Mouse (Mus musculus) lung, embryonic 16.5 days (tissue): Measurements from ENCODE around the gene Fdx1. TPM values are rescaled to one million over a fixed set of nuclear protein-coding genes. Genes with fewer than 3 reads are reported as not detected.

Experiments
- ATAC-seq: fragments of 200-750 bp; cut with Nextera tagmentation; 2 replicates; pipeline ENCODE4 v1.8.0; 2017; ENCODE audit warnings: low read depth, mild to moderate bottlenecking, moderate library complexity
- H3K27ac ChIP-seq: fragments of 300-500 bp; sonication (generic); 2 replicates; pipeline ENCODE4 v1.5.1; 2014; ENCODE audit warnings: mild to moderate bottlenecking, control low read depth, low read length
- H3K27me3 ChIP-seq: fragments of 300-500 bp; sonication (generic); 2 replicates; pipeline ENCODE4 v1.6.1; 2014; ENCODE audit warnings: low read depth, low read length, mixed read lengths; ENCODE audit not compliant: control insufficient read depth, insufficient read depth
- H3K36me3 ChIP-seq: fragments of 300-500 bp; sonication (generic); 2 replicates; pipeline ENCODE4 v1.6.1; 2014; ENCODE audit warnings: low read length; ENCODE audit not compliant: control insufficient read depth, insufficient read depth
- H3K4me1 ChIP-seq: fragments of 300-500 bp; sonication (generic); replicated peaks from 2 replicates; pipeline ENCODE4 v1.6.1; 2014; ENCODE audit warnings: low read length, mixed read lengths; ENCODE audit not compliant: control insufficient read depth, insufficient read depth
- H3K4me2 ChIP-seq: fragments of 300-500 bp; sonication (generic); 2 replicates; pipeline ENCODE4 v1.6.1; 2014; ENCODE audit warnings: low read depth, low read length, control low read depth
- H3K4me3 ChIP-seq: fragments of 300-500 bp; sonication (generic); 2 replicates; pipeline ENCODE4 v1.5.1; 2014; ENCODE audit warnings: mild to moderate bottlenecking, low read length, control low read depth
- H3K9ac ChIP-seq: fragments of 300-500 bp; sonication (generic); 2 replicates; pipeline ENCODE4 v1.6.1; 2014; ENCODE audit warnings: low read length, control low read depth
- H3K9me3 ChIP-seq: fragments of 300-500 bp; sonication (generic); 2 replicates; pipeline ENCODE4 v1.6.1; 2016; ENCODE audit warnings: low read length; ENCODE audit not compliant: control insufficient read depth
- WGBS: fragments of 180-500 bp; shearing (Covaris S2); extraction: QIAGEN DNeasy Blood & Tissue Kit; methylation state at CpG from one replicate; pipeline ENCODE4 v1.1.7; 2014; 5-methylcytosine and 5-hydroxymethylcytosine counted together
- polyA plus RNA-seq: library from polyadenylated mRNA; unstranded; fragments of >200 nt; fragmentation: Nextera tagmentation; extraction: Ambion mirVana; gene quantifications from 2 replicates; pipeline ENCODE4 v1.2.1, GENCODE M21; 2015

The Fdx1 gene
- polyA plus RNA-seq, 1 experiment from 2014 or later: 115 TPM

DNA sequence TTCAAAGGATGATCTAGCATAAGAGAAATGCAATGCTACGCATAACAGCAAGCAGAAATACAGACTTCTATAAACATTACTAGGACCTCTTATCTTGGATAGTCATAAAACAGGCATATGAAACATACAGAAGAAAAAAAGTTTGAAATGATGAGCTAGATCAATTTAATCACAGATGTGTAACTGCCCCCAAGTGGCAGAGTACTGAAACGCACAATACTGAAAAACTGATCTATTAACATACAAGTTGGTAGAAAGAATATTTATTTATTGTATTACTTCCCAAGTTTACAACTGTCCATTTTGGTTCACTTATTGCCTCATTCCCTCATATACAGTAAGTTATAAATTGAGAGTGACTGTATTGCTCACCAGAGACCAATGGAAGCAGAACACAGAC lies 12.0 kb downstream of the Fdx1 start:
- Histone ChIP-seq H3K27me3 (no peaks in the 10 kb centered on the region), H3K4me2 (no peak overlapping the region), H3K4me1 (no peaks in the 10 kb centered on the region; the same call in 1 of the 2 replicates), H3K36me3 (peaks cover 24% of the 10 kb centered on the region), H3K9ac (no peak overlapping the region), H3K27ac (no peak overlapping the region), H3K9me3 (no peaks in the 10 kb centered on the region), H3K4me3 (no peak overlapping the region)
- peak; percentile 41; the same call in 1 of the 2 replicates for ATAC-seq
- WGBS: 43% methylated on average over 2 of the region's 2 CpGs

DNA sequence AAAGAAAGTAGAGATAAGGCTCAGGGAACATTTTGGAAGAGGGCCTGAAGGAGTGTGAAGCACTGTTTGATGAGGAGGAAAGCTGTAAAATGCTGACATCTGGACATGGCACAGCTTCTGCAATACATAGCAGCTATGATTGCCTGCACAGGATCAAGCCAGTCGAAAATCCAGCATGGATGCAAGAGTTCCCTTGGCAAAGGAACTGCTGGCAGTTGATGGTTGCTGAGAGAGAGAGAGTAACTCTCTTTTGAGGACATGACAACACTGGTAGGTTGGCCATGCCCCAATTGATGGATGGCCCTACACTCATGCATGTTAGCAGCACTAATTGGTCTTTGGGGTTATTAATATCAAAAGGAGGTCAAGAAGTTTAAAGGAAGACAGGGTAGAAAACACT lies 12.7 kb downstream of the Fdx1 start:
- Histone ChIP-seq H3K9me3 (no peaks in the 10 kb centered on the region), H3K4me2 (no peak overlapping the region), H3K9ac (no peak overlapping the region), H3K27me3 (no peaks in the 10 kb centered on the region), H3K4me1 (no peaks in the 10 kb centered on the region; the same call in 1 of the 2 replicates), H3K36me3 (peaks cover 29% of the 10 kb centered on the region), H3K27ac (no peak overlapping the region), H3K4me3 (no peak overlapping the region)
- WGBS: 66% methylated on average over 1 of the region's 1 CpGs
- no peak for ATAC-seq

DNA sequence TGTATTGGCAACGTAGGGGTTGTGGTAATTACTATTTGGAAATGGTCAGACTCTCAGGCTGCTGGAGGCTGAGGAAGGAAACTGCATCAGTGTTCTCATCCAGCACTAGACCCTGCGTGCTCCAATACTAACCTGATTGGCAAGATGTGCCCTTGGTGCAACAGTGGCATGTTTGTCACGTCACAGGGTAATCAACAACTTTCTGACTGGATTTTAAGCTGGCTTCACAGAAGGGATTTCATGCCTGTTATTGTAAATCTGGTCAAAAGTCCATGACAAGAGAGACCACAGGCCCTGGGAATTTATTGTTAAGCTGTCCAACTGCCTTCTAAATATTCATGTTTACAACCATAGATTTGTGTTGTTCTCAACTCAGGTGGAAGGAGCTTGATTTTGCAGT lies 13.1 kb downstream of the Fdx1 start:
- H3K9me3 ChIP-seq: no peaks in the 10 kb centered on the region
- no peaks in the 10 kb centered on the region for H3K27me3 ChIP-seq
- no peak for ATAC-seq
- H3K4me1 ChIP-seq: no peaks in the 10 kb centered on the region; the same call in 1 of the 2 replicates
- no peak overlapping the region for H3K9ac ChIP-seq
- no peak overlapping the region for H3K27ac ChIP-seq
- 86% methylated on average over 3 of the region's 3 CpGs for WGBS
- no peak overlapping the region for H3K4me3 ChIP-seq
- no peak overlapping the region for H3K4me2 ChIP-seq
- peaks cover 25% of the 10 kb centered on the region for H3K36me3 ChIP-seq

DNA sequence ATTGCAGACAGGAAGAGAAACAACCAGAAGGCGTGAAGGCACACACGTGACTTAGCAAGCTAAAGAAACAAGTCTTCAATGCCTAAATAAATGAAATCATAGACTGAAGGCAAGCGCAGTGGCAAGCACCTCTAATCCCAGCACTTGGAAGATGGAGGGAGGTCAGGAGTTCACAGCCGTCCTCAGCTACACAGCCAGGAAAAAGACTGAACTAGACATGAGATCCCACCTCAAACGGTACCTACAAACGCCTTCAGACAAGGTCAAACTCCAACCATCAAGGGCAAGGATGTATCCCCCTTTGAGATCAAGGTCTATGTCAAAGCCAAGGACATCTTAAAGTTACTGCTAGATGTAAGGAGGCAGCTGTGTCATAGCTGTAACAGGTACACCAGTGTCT lies 19.4 kb downstream of the Fdx1 start:
- Histone ChIP-seq H3K36me3 (peaks cover 16% of the 10 kb centered on the region), H3K4me1 (no peaks in the 10 kb centered on the region)
- WGBS: 86% methylated on average over 6 of the region's 6 CpGs

DNA sequence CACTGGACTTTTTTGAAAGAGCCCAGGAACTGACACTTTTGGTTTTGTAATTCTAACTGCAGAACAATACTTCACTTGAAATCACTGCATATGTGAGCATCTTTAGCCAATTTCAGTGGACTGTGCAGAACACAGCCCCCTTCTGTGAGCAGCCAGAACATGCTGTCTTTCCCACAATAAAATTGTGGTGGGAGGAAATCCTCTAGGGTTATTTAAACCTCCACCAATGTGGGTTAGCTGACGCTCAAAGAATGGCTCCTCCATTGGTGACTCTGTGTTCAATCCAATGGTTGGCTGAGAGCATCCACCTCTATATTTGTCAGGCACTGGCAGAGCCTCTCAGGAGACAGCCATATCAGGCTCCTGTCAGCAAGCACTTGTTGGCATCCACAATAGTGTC lies 28.7 kb downstream of the Fdx1 start:
- no peaks in the 10 kb centered on the region for H3K27me3 ChIP-seq
- H3K4me1 ChIP-seq: peaks cover 9% of the 10 kb centered on the region; the same call in 1 of the 2 replicates
- H3K4me3 ChIP-seq: no peak overlapping the region
- no peak overlapping the region for H3K27ac ChIP-seq
- no peaks in the 10 kb centered on the region for H3K9me3 ChIP-seq
- WGBS: 83% methylated on average over 1 of the region's 1 CpGs
- H3K9ac ChIP-seq: no peak overlapping the region
- ATAC-seq: no peak
- H3K36me3 ChIP-seq: no peaks in the 10 kb centered on the region
- no peak overlapping the region for H3K4me2 ChIP-seq

More for the DNA sequence above, 19.4 kb downstream of the Fdx1 start:
- no peaks in the 10 kb centered on the region for H3K9me3 ChIP-seq
- no peak overlapping the region for H3K27ac ChIP-seq
- ATAC-seq: no peak
- no peak overlapping the region for H3K9ac ChIP-seq
- H3K4me3 ChIP-seq: no peak overlapping the region
- no peaks in the 10 kb centered on the region for H3K27me3 ChIP-seq
- H3K4me2 ChIP-seq: no peak overlapping the region

DNA sequence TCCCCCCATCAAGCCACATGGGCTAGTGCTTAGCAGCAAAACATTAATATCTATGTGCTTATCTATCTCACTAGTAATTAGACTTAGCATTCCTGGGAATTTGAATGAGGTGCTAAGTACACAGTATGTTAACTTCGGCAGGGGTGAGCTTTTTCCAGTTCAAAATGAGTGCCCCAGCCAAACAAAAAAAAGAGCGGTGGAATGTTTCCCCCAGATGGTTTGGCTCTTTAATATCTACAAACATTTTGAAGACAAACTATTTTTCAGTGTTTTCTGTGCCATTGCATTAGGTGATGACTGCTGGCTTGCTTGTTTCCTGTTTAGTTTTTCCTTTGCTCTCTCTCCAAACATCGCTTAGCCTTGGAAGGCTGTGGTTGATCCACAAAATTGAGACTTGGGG lies 31.4 kb downstream of the Fdx1 start:
- Histone ChIP-seq H3K27ac (peak overlapping the region; percentile 91), H3K27me3 (no peaks in the 10 kb centered on the region), H3K4me3 (no peak overlapping the region), H3K9ac (no peak overlapping the region), H3K36me3 (no peaks in the 10 kb centered on the region), H3K4me2 (no peak overlapping the region), H3K9me3 (no peaks in the 10 kb centered on the region), H3K4me1 (peaks cover 21% of the 10 kb centered on the region; the same call in 1 of the 2 replicates)
- ATAC-seq: peak; percentile 92
- 50% methylated on average over 3 of the region's 3 CpGs for WGBS

DNA sequence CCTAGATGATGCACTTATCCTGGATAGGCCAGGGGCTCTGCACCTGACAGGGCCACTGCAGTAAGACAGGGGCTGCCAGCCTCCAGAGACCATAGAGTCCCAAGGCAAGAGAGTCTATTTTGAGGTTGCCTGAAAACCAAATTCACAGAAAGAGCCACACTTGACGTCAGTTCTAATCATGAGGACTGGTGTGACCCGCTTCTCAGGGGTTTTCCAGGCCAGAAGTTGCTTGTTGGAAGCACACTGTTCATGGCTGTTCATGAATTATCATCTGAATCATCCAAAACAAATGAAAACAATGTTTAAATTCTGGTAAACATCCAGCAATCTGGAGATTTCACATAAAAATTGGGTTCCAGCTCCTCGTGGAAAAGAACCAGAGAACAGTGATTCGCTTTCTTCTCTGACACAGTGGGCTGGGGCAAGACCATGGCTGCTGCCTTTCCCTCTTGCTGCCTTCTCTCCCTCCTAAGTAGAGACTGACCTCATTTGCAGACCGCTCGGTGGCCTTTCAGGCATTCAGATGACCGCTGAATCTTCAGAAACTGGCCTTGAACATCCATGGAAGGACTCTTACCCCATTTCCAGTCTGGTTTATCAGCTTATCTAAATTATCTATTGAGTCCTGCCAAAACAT lies 32.2 kb downstream of the Fdx1 start:
- 56% methylated on average over 7 of the region's 7 CpGs for WGBS
- Histone ChIP-seq H3K4me1 (peaks cover 21% of the 10 kb centered on the region; the same call in 1 of the 2 replicates), H3K9ac (no peak overlapping the region), H3K9me3 (no peaks in the 10 kb centered on the region), H3K4me2 (no peak overlapping the region), H3K36me3 (no peaks in the 10 kb centered on the region), H3K4me3 (no peak overlapping the region), H3K27ac (peak overlapping the region; percentile 91), H3K27me3 (no peaks in the 10 kb centered on the region)
- peak; percentile 36 for ATAC-seq

DNA sequence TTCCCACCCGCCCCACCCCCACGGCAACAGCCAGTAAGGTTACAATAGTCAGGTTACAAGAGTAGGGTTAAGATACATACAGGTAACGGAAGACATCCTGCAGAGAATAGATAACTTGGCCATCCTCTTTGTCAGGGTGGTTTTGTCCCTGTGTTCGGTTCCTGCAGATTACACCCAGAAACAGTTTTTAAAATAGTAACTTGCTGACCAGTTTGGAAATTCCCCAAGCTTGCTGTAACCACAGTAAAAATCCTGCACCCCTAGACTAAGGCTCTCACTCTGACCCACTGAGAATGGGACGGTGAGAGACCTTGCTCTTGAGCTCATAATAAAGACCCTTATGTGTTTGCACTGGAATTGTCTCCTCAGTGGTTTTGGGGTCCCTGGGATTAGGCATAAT lies 33.4 kb downstream of the Fdx1 start:
- H3K9ac ChIP-seq: no peak overlapping the region
- no peaks in the 10 kb centered on the region for H3K9me3 ChIP-seq
- H3K4me3 ChIP-seq: no peak overlapping the region
- WGBS: 58% methylated on average over 5 of the region's 5 CpGs
- no peak overlapping the region for H3K4me2 ChIP-seq
- no peak for ATAC-seq
- H3K36me3 ChIP-seq: no peaks in the 10 kb centered on the region
- peak overlapping the region; percentile 91; the same call in 1 of the 2 replicates for H3K27ac ChIP-seq
- no peaks in the 10 kb centered on the region for H3K27me3 ChIP-seq
- peaks cover 21% of the 10 kb centered on the region; the same call in 1 of the 2 replicates for H3K4me1 ChIP-seq

DNA sequence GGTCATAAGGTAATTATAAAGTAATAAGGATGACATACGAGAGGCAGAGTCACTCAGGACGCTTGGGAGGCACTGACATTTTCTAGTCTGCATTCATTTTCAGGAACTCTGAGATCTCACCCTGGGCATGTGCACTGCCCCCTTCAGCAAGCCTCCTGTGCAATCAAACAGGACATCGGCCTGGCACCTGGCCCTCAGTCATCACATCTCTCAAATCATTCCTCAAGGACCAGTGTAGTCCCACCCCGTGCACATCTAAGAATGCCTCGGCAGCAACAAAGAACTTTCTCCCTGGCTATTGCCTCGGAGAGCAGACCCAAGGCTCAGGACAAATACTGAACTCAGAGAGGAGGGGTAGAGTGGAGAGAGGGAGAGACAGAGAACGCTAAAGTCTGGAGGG lies 34.7 kb downstream of the Fdx1 start:
- H3K27me3 ChIP-seq: no peaks in the 10 kb centered on the region
- peak overlapping the region; percentile 70 for H3K27ac ChIP-seq
- no peak overlapping the region; the same call in 1 of the 2 replicates for H3K9ac ChIP-seq
- H3K36me3 ChIP-seq: no peaks in the 10 kb centered on the region
- H3K9me3 ChIP-seq: no peaks in the 10 kb centered on the region
- H3K4me3 ChIP-seq: no peak overlapping the region
- H3K4me1 ChIP-seq: peaks cover 21% of the 10 kb centered on the region; the same call in 1 of the 2 replicates
- H3K4me2 ChIP-seq: no peak overlapping the region
- 30% methylated on average over 7 of the region's 7 CpGs for WGBS
- no peak for ATAC-seq
